ENCODE assay signal across 8 mouse cellular contexts in the genomic region with DNA sequence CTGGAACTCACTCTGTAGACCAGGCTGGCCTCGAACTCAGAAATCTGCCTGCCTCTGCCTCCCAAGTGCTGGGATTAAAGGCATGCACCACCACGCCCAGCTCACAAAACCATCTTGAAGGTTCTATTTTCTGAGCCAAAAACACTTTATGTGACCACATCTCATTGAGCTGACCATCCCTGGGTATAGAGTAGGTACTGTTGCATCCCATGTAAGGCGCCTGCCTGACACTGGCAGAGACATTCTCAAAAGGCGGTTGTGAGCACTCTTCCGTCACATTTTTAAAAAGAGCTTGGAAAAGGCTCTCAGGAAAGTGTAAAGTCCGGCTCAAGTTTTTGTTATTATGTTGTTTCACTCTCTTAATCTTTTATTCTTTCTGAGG. TPM values are rescaled to one million over a fixed set of nuclear protein-coding genes. Genes with fewer than 3 reads are reported as not detected.
DNase-seq lines count a peak whose midpoint lies in the region; ATAC-seq and TF ChIP-seq lines count a peak whose summit lies in the region.

No protein-coding gene starts in this region.

- H3K27me3 ChIP-seq in kidney, embryonic 15.5 days = no peaks in the 10 kb centered on the region
- H3K27me3 ChIP-seq in erythroblast, embryonic 14.5 days (ENCODE audit: control insufficient read depth) = no peaks in the 10 kb centered on the region
- no peaks in the 10 kb centered on the region for H3K27me3 ChIP-seq in intestine, postnatal 0 days (replicated peaks; ENCODE audit: control insufficient read depth, insufficient read depth, low read length)
- H3K27me3 ChIP-seq in midbrain, embryonic 15.5 days (replicated peaks) = no peaks in the 10 kb centered on the region

- peaks cover 25% of the 10 kb centered on the region for H3K4me1 ChIP-seq in kidney, embryonic 15.5 days
- H3K4me1 ChIP-seq in erythroblast, embryonic 14.5 days (ENCODE audit: control insufficient read depth) = peaks cover 20% of the 10 kb centered on the region
- H3K4me1 ChIP-seq in intestine, postnatal 0 days (replicated peaks; ENCODE audit: control insufficient read depth, insufficient read depth, low read length) = no peaks in the 10 kb centered on the region; the same call in 1 of the 2 replicates
- peaks cover 18% of the 10 kb centered on the region for H3K4me1 ChIP-seq in midbrain, embryonic 15.5 days

- H3K4me2 ChIP-seq in kidney, embryonic 15.5 days = peak overlapping the region; percentile 63
- H3K4me2 ChIP-seq in intestine, postnatal 0 days (replicated peaks; ENCODE audit: low read depth) = peak overlapping the region; percentile 74
- H3K4me2 ChIP-seq in midbrain, embryonic 15.5 days = peak overlapping the region; percentile 56; the same call in 1 of the 2 replicates

- no peak overlapping the region for H3K9ac ChIP-seq in kidney, embryonic 15.5 days
- no peak overlapping the region; the same call in 1 of the 2 replicates for H3K9ac ChIP-seq in intestine, postnatal 0 days (ENCODE audit: low read depth, low read length)
- H3K9ac ChIP-seq in midbrain, embryonic 15.5 days = no peak overlapping the region

- H3K4me3 ChIP-seq in kidney, embryonic 15.5 days (replicated peaks) = peak overlapping the region; percentile 58
- peak overlapping the region; percentile 75 for H3K4me3 ChIP-seq in erythroblast, embryonic 14.5 days (replicated peaks)
- no peak overlapping the region for H3K4me3 ChIP-seq in intestine, postnatal 0 days (ENCODE audit: low read depth, low read length)
- peak overlapping the region; percentile 80 for H3K4me3 ChIP-seq in midbrain, embryonic 15.5 days

- WGBS in kidney, embryonic 15.5 days = 35% methylated on average over 6 of the region's 6 CpGs
- 27% methylated on average over 5 of the region's 6 CpGs for WGBS in intestine, postnatal 0 days
- 30% methylated on average over 6 of the region's 6 CpGs for WGBS in midbrain, embryonic 15.5 days

- H3K27ac ChIP-seq in kidney, embryonic 15.5 days = no peak overlapping the region
- no peak overlapping the region for H3K27ac ChIP-seq in intestine, postnatal 0 days (ENCODE audit: low read depth, low read length)
- peak overlapping the region; percentile 3; the same call in 1 of the 2 replicates for H3K27ac ChIP-seq in midbrain, embryonic 15.5 days

- no peak for TF ChIP-seq CTCF in intestine, postnatal 0 days (IDR thresholded peaks at IDR 0.05; ENCODE audit: low read depth)

- ATAC-seq in kidney, embryonic 15.5 days (replicated peaks; ENCODE audit: low FRiP score) = peak; percentile 20
- peak; percentile 8; the same call in 1 of the 2 replicates for ATAC-seq in intestine, postnatal 0 days
- peak; percentile 43 for ATAC-seq in midbrain, embryonic 15.5 days (replicated peaks)

- peaks cover 45% of the 10 kb centered on the region for H3K36me3 ChIP-seq in kidney, embryonic 15.5 days
- peaks cover 20% of the 10 kb centered on the region for H3K36me3 ChIP-seq in erythroblast, embryonic 14.5 days (ENCODE audit: control insufficient read depth)
- H3K36me3 ChIP-seq in intestine, postnatal 0 days (ENCODE audit: control insufficient read depth, insufficient read depth) = peaks cover 40% of the 10 kb centered on the region; the same call in 1 of the 2 replicates
- H3K36me3 ChIP-seq in midbrain, embryonic 15.5 days (replicated peaks) = peaks cover 22% of the 10 kb centered on the region; the same call in 1 of the 2 replicates

- H3K9me3 ChIP-seq in kidney, embryonic 15.5 days (replicated peaks) = no peaks in the 10 kb centered on the region
- no peaks in the 10 kb centered on the region for H3K9me3 ChIP-seq in erythroblast, embryonic 14.5 days (ENCODE audit: control insufficient read depth, low read length)
- no peaks in the 10 kb centered on the region for H3K9me3 ChIP-seq in intestine, postnatal 0 days (ENCODE audit: control insufficient read depth)
- H3K9me3 ChIP-seq in midbrain, embryonic 15.5 days = no peaks in the 10 kb centered on the region

- no peak for DNase-seq in kidney, postnatal 10 days
- no peak for DNase-seq in spleen, postnatal 10 days (ENCODE audit: low spot score in 2 of 2)
- no peak for DNase-seq in kidney, adult 11 months
- no peak for DNase-seq in c-Kit-positive CD71-positive TER-119-positive erythroid progenitor cells, embryonic 14.5 days (ENCODE audit: low spot score)

RNA-seq across cellular contexts. Expression of gene Tor2a, which starts 0.4 kb away (rescaled TPM):
- polyA plus RNA-seq in kidney, embryonic 15.5 days (2015; fragmentation: Nextera tagmentation; extraction: Ambion mirVana) = 64.8 and 70.5 TPM in 2 replicates
- 1.5 and 2.4 TPM in 2 replicates for polyA plus RNA-seq in erythroblast, embryonic 14.5 days (2012)
- polyA plus RNA-seq in intestine, postnatal 0 days (2015; fragmentation: Nextera tagmentation; extraction: Ambion mirVana) = 59.2 and 60.4 TPM in 2 replicates
- 54.1 and 55.9 TPM in 2 replicates for polyA plus RNA-seq in midbrain, embryonic 15.5 days (2015; fragmentation: Nextera tagmentation; extraction: Ambion mirVana)

RNA-seq across cellular contexts. Expression of gene 6330409D20Rik, which starts 15.8 kb away (rescaled TPM):
- 0.18 TPM in 1 of 2 replicates, not detected in the other for polyA plus RNA-seq in kidney, embryonic 15.5 days (2015; fragmentation: Nextera tagmentation; extraction: Ambion mirVana)
- polyA plus RNA-seq in erythroblast, embryonic 14.5 days (2012) = not detected in 2 replicates
- polyA plus RNA-seq in intestine, postnatal 0 days (2015; fragmentation: Nextera tagmentation; extraction: Ambion mirVana) = 0.18 TPM in 2 replicates
- polyA plus RNA-seq in midbrain, embryonic 15.5 days (2015; fragmentation: Nextera tagmentation; extraction: Ambion mirVana) = 3.4 and 4.1 TPM in 2 replicates

RNA-seq across cellular contexts. Expression of gene Ttc16, which starts 18.8 kb away (rescaled TPM):
- 0.15 and 0.25 TPM in 2 replicates for polyA plus RNA-seq in kidney, embryonic 15.5 days (2015; fragmentation: Nextera tagmentation; extraction: Ambion mirVana)
- 0.02 TPM in 1 of 2 replicates, not detected in the other for polyA plus RNA-seq in erythroblast, embryonic 14.5 days (2012)
- 0.04 and 0.09 TPM in 2 replicates for polyA plus RNA-seq in intestine, postnatal 0 days (2015; fragmentation: Nextera tagmentation; extraction: Ambion mirVana)
- 0.89 and 0.92 TPM in 2 replicates for polyA plus RNA-seq in midbrain, embryonic 15.5 days (2015; fragmentation: Nextera tagmentation; extraction: Ambion mirVana)

RNA-seq across cellular contexts. Expression of gene Ptrh1, which starts 18.9 kb away (rescaled TPM):
- 5.1 and 5.5 TPM in 2 replicates for polyA plus RNA-seq in kidney, embryonic 15.5 days (2015; fragmentation: Nextera tagmentation; extraction: Ambion mirVana)
- polyA plus RNA-seq in erythroblast, embryonic 14.5 days (2012) = 0.06 TPM in 1 of 2 replicates, not detected in the other
- polyA plus RNA-seq in intestine, postnatal 0 days (2015; fragmentation: Nextera tagmentation; extraction: Ambion mirVana) = 8.4 and 10.5 TPM in 2 replicates
- 5.9 and 6.1 TPM in 2 replicates for polyA plus RNA-seq in midbrain, embryonic 15.5 days (2015; fragmentation: Nextera tagmentation; extraction: Ambion mirVana)

RNA-seq across cellular contexts. Expression of gene Cfap157, which starts 27.6 kb away (rescaled TPM):
- 0.45 and 0.64 TPM in 2 replicates for polyA plus RNA-seq in kidney, embryonic 15.5 days (2015; fragmentation: Nextera tagmentation; extraction: Ambion mirVana)
- polyA plus RNA-seq in erythroblast, embryonic 14.5 days (2012) = not detected in 2 replicates
- 0.47 and 0.76 TPM in 2 replicates for polyA plus RNA-seq in intestine, postnatal 0 days (2015; fragmentation: Nextera tagmentation; extraction: Ambion mirVana)
- 1.0 and 1.2 TPM in 2 replicates for polyA plus RNA-seq in midbrain, embryonic 15.5 days (2015; fragmentation: Nextera tagmentation; extraction: Ambion mirVana)

Comparison
In these comparisons a context has a peak if more than half of its experiments do, and no peak if none do; other contexts are left out.
1. RNA of gene Tor2a, which starts 0.4 kb away (polyA plus RNA-seq): 64.8 to 70.5 TPM in kidney, embryonic 15.5 days, 59.2 to 60.4 TPM in intestine, postnatal 0 days and 54.1 to 55.9 TPM in midbrain, embryonic 15.5 days; 1.5 to 2.4 TPM in erythroblast, embryonic 14.5 days; every median in the first group is over 10 times any median in the second.
2. Peak in every context shown above with its lines, with median percentiles within 50 percentile points of each other: ATAC-seq and H3K4me2 ChIP-seq.